Mouse (Mus musculus): ENCODE data around the gene Spint2. TPM values are rescaled to one million over a fixed set of nuclear protein-coding genes. Genes with fewer than 3 reads are reported as not detected.
"Not testable (repeated sequence)": the region's sequence is repeated elsewhere in the genome, so short reads cannot be mapped to it uniquely, and the experiment has no call there.

Gene Spint2
- polyA plus RNA-seq, 1 experiment from 2014 or later = 399 TPM

- WGBS = 71% methylated on average over 4 of the region's 4 CpGs
- Histone ChIP-seq H3K36me3 (ENCODE audit: control insufficient read depth, insufficient read depth, low read length) (no peaks in the 10 kb centered on the region), H3K27me3 (ENCODE audit: control insufficient read depth, insufficient read depth, low read length) (no peaks in the 10 kb centered on the region), H3K4me1 (ENCODE audit: control insufficient read depth, insufficient read depth, low read length) (no peaks in the 10 kb centered on the region), H3K4me3 (replicated peaks; ENCODE audit: low read length) (no peak overlapping the region), H3K4me2 (ENCODE audit: low read depth, low read length) (no peak overlapping the region), H3K9ac (ENCODE audit: low read length) (no peak overlapping the region), H3K9me3 (replicated peaks; ENCODE audit: control insufficient read depth, low read length) (no peaks in the 10 kb centered on the region), H3K27ac (ENCODE audit: low read length) (no peak overlapping the region)
- no peak for ATAC-seq (ENCODE audit: insufficient read depth, low FRiP score)
These were observed 53.5 kb downstream of the Spint2 start for GRCm38 (mm10) chr7:29228202-29228601.

- H3K9me3 ChIP-seq (replicated peaks; ENCODE audit: control insufficient read depth, low read length) = no peaks in the 10 kb centered on the region
- no peak overlapping the region for H3K4me2 ChIP-seq (ENCODE audit: low read depth, low read length)
- H3K4me3 ChIP-seq (replicated peaks; ENCODE audit: low read length) = no peak overlapping the region
- H3K4me1 ChIP-seq (ENCODE audit: control insufficient read depth, insufficient read depth, low read length) = no peaks in the 10 kb centered on the region
- WGBS = 73% methylated on average over 13 of the region's 13 CpGs
- no peak for ATAC-seq (ENCODE audit: insufficient read depth, low FRiP score)
- H3K9ac ChIP-seq (ENCODE audit: low read length) = no peak overlapping the region
- no peaks in the 10 kb centered on the region for H3K27me3 ChIP-seq (ENCODE audit: control insufficient read depth, insufficient read depth, low read length)
- no peak overlapping the region for H3K27ac ChIP-seq (ENCODE audit: low read length)
- H3K36me3 ChIP-seq (ENCODE audit: control insufficient read depth, insufficient read depth, low read length) = no peaks in the 10 kb centered on the region
These were observed 56.2 kb downstream of the Spint2 start for GRCm38 (mm10) chr7:29225520-29225919.

- Histone ChIP-seq H3K4me1 (ENCODE audit: control insufficient read depth, insufficient read depth, low read length) (no peaks in the 10 kb centered on the region), H3K9ac (ENCODE audit: low read length) (no peak overlapping the region), H3K27me3 (ENCODE audit: control insufficient read depth, insufficient read depth, low read length) (no peaks in the 10 kb centered on the region), H3K36me3 (ENCODE audit: control insufficient read depth, insufficient read depth, low read length) (no peaks in the 10 kb centered on the region), H3K9me3 (replicated peaks; ENCODE audit: control insufficient read depth, low read length) (peaks cover 1% of the 10 kb centered on the region), H3K4me2 (ENCODE audit: low read depth, low read length) (no peak overlapping the region), H3K4me3 (replicated peaks; ENCODE audit: low read length) (no peak overlapping the region), H3K27ac (ENCODE audit: low read length) (no peak overlapping the region)
- ATAC-seq (ENCODE audit: insufficient read depth, low FRiP score) = no peak
- WGBS = 18% methylated on average over 16 of the region's 16 CpGs
These were observed 56.8 kb downstream of the Spint2 start for GRCm38 (mm10) chr7:29224756-29225394.

GRCm38 (mm10) chr7:29214846-29215245 is 66.9 kb downstream of the Spint2 start:
- no peaks in the 10 kb centered on the region for H3K27me3 ChIP-seq (ENCODE audit: control insufficient read depth, insufficient read depth, low read length)
- 49% methylated on average over 15 of the region's 15 CpGs for WGBS
- no peaks in the 10 kb centered on the region for H3K36me3 ChIP-seq (ENCODE audit: control insufficient read depth, insufficient read depth, low read length)
- H3K9ac ChIP-seq (ENCODE audit: low read length) = no peak overlapping the region
- no peak overlapping the region for H3K4me3 ChIP-seq (replicated peaks; ENCODE audit: low read length)
- H3K9me3 ChIP-seq (replicated peaks; ENCODE audit: control insufficient read depth, low read length) = peaks cover 14% of the 10 kb centered on the region
- no peak for ATAC-seq (ENCODE audit: insufficient read depth, low FRiP score)
- no peak overlapping the region for H3K27ac ChIP-seq (ENCODE audit: low read length)
- H3K4me2 ChIP-seq (ENCODE audit: low read depth, low read length) = no peak overlapping the region
- peaks cover 5% of the 10 kb centered on the region; the same call in 1 of the 2 replicates for H3K4me1 ChIP-seq (ENCODE audit: control insufficient read depth, insufficient read depth, low read length)

- Histone ChIP-seq H3K4me1 (ENCODE audit: control insufficient read depth, insufficient read depth, low read length) (peaks cover 5% of the 10 kb centered on the region; the same call in 1 of the 2 replicates), H3K4me2 (ENCODE audit: low read depth, low read length) (no peak overlapping the region), H3K4me3 (replicated peaks; ENCODE audit: low read length) (no peak overlapping the region), H3K36me3 (ENCODE audit: control insufficient read depth, insufficient read depth, low read length) (no peaks in the 10 kb centered on the region), H3K27me3 (ENCODE audit: control insufficient read depth, insufficient read depth, low read length) (no peaks in the 10 kb centered on the region), H3K27ac (ENCODE audit: low read length) (no peak overlapping the region), H3K9me3 (replicated peaks; ENCODE audit: control insufficient read depth, low read length) (peaks cover 8% of the 10 kb centered on the region), H3K9ac (ENCODE audit: low read length) (no peak overlapping the region)
- WGBS = 46% methylated on average over 2 of the region's 2 CpGs
- no peak for ATAC-seq (ENCODE audit: insufficient read depth, low FRiP score)
These were observed 67.5 kb downstream of the Spint2 start for GRCm38 (mm10) chr7:29214236-29214635.

GRCm38 (mm10) chr7:29213675-29214082 is 68.0 kb downstream of the Spint2 start, which contains the start of gene Catsperg1:
Gene Catsperg1, minus strand, starts transcription at chr7:29214035.
- H3K4me2 ChIP-seq (ENCODE audit: low read depth, low read length) = peak within 1 kb of the TSS; percentile 24
- no peaks in the 10 kb centered on the region for H3K36me3 ChIP-seq (ENCODE audit: control insufficient read depth, insufficient read depth, low read length)
- no peak within 1 kb of the TSS for H3K4me3 ChIP-seq (replicated peaks; ENCODE audit: low read length)
- no peak within 1 kb of the TSS for H3K9ac ChIP-seq (ENCODE audit: low read length)
- peaks cover 5% of the 10 kb centered on the region; the same call in 1 of the 2 replicates for H3K4me1 ChIP-seq (ENCODE audit: control insufficient read depth, insufficient read depth, low read length)
- ATAC-seq (ENCODE audit: insufficient read depth, low FRiP score) = peak; percentile 39
- 8% methylated on average over 20 of the region's 20 CpGs for WGBS
- no peaks in the 10 kb centered on the region for H3K27me3 ChIP-seq (ENCODE audit: control insufficient read depth, insufficient read depth, low read length)
- peaks cover 7% of the 10 kb centered on the region; the same call in 1 of the 2 replicates for H3K9me3 ChIP-seq (replicated peaks; ENCODE audit: control insufficient read depth, low read length)
- no peak within 1 kb of the TSS for H3K27ac ChIP-seq (ENCODE audit: low read length)

- H3K27ac ChIP-seq (ENCODE audit: low read length); H3K4me1 ChIP-seq (ENCODE audit: control insufficient read depth, insufficient read depth, low read length); H3K36me3 ChIP-seq (ENCODE audit: control insufficient read depth, insufficient read depth, low read length); H3K9me3 ChIP-seq (replicated peaks; ENCODE audit: control insufficient read depth, low read length); H3K27me3 ChIP-seq (ENCODE audit: control insufficient read depth, insufficient read depth, low read length); ATAC-seq (ENCODE audit: insufficient read depth, low FRiP score); H3K9ac ChIP-seq (ENCODE audit: low read length); H3K4me3 ChIP-seq (replicated peaks; ENCODE audit: low read length): not testable (repeated sequence)
- 0 out of 2 replicates have a peak overlapping the region, but pooled peaks have one; percentile 24 for H3K4me2 ChIP-seq (ENCODE audit: low read depth, low read length)
- 20% methylated on average over 40 of the region's 40 CpGs for WGBS
These were observed 68.7 kb downstream of the Spint2 start for GRCm38 (mm10) chr7:29212775-29213560.

- no peak for ATAC-seq (ENCODE audit: insufficient read depth, low FRiP score)
- 18% methylated on average over 26 of the region's 26 CpGs for WGBS
- Histone ChIP-seq H3K27me3 (ENCODE audit: control insufficient read depth, insufficient read depth, low read length) (no peaks in the 10 kb centered on the region), H3K4me1 (ENCODE audit: control insufficient read depth, insufficient read depth, low read length) (peaks cover 5% of the 10 kb centered on the region; the same call in 1 of the 2 replicates), H3K4me2 (ENCODE audit: low read depth, low read length) (peak overlapping the region; percentile 55), H3K4me3 (replicated peaks; ENCODE audit: low read length) (peak overlapping the region; percentile 40), H3K9me3 (replicated peaks; ENCODE audit: control insufficient read depth, low read length) (peaks cover 7% of the 10 kb centered on the region; the same call in 1 of the 2 replicates), H3K27ac (ENCODE audit: low read length) (peak overlapping the region; percentile 66; the same call in 1 of the 2 replicates), H3K9ac (ENCODE audit: low read length) (peak overlapping the region; percentile 49; the same call in 1 of the 2 replicates), H3K36me3 (ENCODE audit: control insufficient read depth, insufficient read depth, low read length) (no peaks in the 10 kb centered on the region)
These were observed 69.4 kb downstream of the Spint2 start for GRCm38 (mm10) chr7:29212199-29212765.

Measured in stomach, embryonic 16.5 days (tissue).